Mouse (Mus musculus) testis, adult 2 months (tissue): ENCODE data around the gene Tma7.

Experiments used
- CTCF ChIP-seq: fragments of 200-500 bp; IDR thresholded peaks from 2 replicates; pipeline ENCODE4 v1.5.1; 2012; ENCODE audit warnings: low read depth, mild to moderate bottlenecking, inconsistent platforms, low read length, moderate library complexity; ENCODE audit not compliant: control insufficient read depth, insufficient read depth, insufficient replicate concordance
- POLR2A ChIP-seq: fragments of 200-500 bp; IDR thresholded peaks from 2 replicates; pipeline ENCODE4 v1.6.1; 2012; ENCODE audit warnings: low read depth, mild to moderate bottlenecking, inconsistent platforms, low read length, moderate library complexity; ENCODE audit not compliant: control insufficient read depth

DNA sequence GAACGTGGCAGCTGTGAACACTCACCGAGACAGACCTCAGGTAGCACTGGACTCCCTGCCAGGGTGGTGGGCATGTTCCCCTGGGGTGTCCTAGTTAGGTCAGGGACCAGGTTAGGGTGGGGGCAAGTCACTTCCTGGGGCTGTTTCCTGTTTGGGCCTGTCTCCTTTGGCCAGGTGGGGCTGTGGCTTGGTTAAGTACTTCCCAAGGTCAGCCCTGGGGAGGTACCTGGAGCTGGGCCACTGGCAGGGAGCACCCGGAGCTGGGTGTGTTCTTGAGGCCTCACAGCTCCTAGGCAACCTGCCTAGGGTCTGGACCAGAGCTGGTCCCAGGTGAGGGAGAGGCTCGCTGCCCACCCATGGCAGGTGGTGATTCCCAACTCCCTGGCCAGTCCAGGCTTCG, 53.5 kb downstream of the Tma7 start:
- TF ChIP-seq POLR2A (no peak), CTCF (no peak)
